In the genomic region with DNA sequence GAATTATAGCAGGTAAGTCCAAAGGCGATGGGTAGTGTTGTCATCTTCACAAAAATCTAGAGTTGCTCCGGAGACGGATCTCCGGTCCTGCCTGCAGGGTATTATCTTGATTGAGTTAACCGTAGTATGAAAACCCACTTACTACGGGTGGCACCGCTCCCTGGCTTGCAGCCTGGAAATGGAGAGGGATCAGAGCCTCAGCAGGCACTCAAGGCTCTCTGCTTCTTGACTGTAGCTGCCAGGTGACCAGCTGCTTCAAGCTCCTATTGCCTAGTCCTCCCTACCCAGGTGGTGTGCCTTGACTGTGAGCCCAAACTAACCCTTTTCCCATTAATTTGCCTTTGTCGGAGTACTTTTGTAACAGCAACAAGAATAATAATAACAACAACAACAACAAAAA, we compare ENCODE assay signal across 27 mouse cellular contexts. TPM values are rescaled to one million over a fixed set of nuclear protein-coding genes. Genes with fewer than 3 reads are reported as not detected.
A peak's percentile ranks its signal among the peaks of the same experiment; 100 is the strongest.
DNase-seq lines count a peak whose midpoint lies in the region; ATAC-seq and TF ChIP-seq lines count a peak whose summit lies in the region.
"Had no signal": no experiment of that assay in that cellular context is flagged by ENCODE, and none has a peak within 500 bp of the region (broad histone marks: within the 10 kb centered on the region; RNA-seq: fewer than 3 reads in every experiment).

No protein-coding gene starts in this region.

- no peak overlapping the region for H3K4me2 ChIP-seq in lung, postnatal 0 days (replicated peaks; ENCODE audit: low read depth, low read length)
- H3K4me2 ChIP-seq: embryonic facial prominence, embryonic 15.5 days; forebrain, embryonic 13.5 days; hindbrain, embryonic 15.5 days; kidney, embryonic 15.5 days; limb, embryonic 15.5 days; liver, embryonic 13.5 days; stomach, embryonic 15.5 days had no signal

- H3K27me3 ChIP-seq in lung, postnatal 0 days (replicated peaks; ENCODE audit: insufficient read depth, low read length) = no peaks in the 10 kb centered on the region
- H3K27me3 ChIP-seq: CH12.LX; embryonic facial prominence, embryonic 15.5 days; forebrain, embryonic 13.5 days; hindbrain, embryonic 15.5 days; kidney, embryonic 15.5 days; limb, embryonic 15.5 days; liver, embryonic 13.5 days; stomach, embryonic 15.5 days had no signal

- H3K4me3 ChIP-seq in lung, postnatal 0 days (ENCODE audit: low read depth, low read length) = no peak overlapping the region
- H3K4me3 ChIP-seq: embryonic facial prominence, embryonic 10.5 days; embryonic facial prominence, embryonic 15.5 days; forebrain, embryonic 13.5 days; hindbrain, embryonic 10.5 days; hindbrain, embryonic 15.5 days; kidney, embryonic 15.5 days; layer of hippocampus, adult 2 months; limb, embryonic 10.5 days; limb, embryonic 15.5 days; liver, embryonic 13.5 days; stomach, embryonic 15.5 days had no signal

- 74% methylated on average over 8 of the region's 8 CpGs for WGBS in lung, postnatal 0 days

- H3K9me3 ChIP-seq in lung, postnatal 0 days (ENCODE audit: low read length) = no peaks in the 10 kb centered on the region
- H3K9me3 ChIP-seq: embryonic facial prominence, embryonic 10.5 days; embryonic facial prominence, embryonic 15.5 days; forebrain, embryonic 13.5 days; hindbrain, embryonic 10.5 days; hindbrain, embryonic 15.5 days; kidney, embryonic 15.5 days; limb, embryonic 10.5 days; limb, embryonic 15.5 days; liver, embryonic 13.5 days; stomach, embryonic 15.5 days had no signal

- ATAC-seq in cerebellum, adult (ENCODE audit: insufficient number of reproducible peaks, low FRiP score, low TSS enrichment) = no peak
- no peak for ATAC-seq in lung, postnatal 0 days
- ATAC-seq: forebrain, embryonic 13.5 days; Patski had no signal

- no peak overlapping the region for H3K27ac ChIP-seq in lung, postnatal 0 days (ENCODE audit: low read length)
- H3K27ac ChIP-seq: embryonic facial prominence, embryonic 10.5 days; embryonic facial prominence, embryonic 15.5 days; forebrain, embryonic 13.5 days; hindbrain, embryonic 10.5 days; hindbrain, embryonic 15.5 days; kidney, embryonic 15.5 days; layer of hippocampus, adult 2 months; limb, embryonic 10.5 days; limb, embryonic 15.5 days; liver, embryonic 13.5 days; stomach, embryonic 15.5 days had no signal

- no peaks in the 10 kb centered on the region for H3K4me1 ChIP-seq in lung, postnatal 0 days (ENCODE audit: insufficient read depth, low read depth, low read length)
- H3K4me1 ChIP-seq: embryonic facial prominence, embryonic 15.5 days; forebrain, embryonic 13.5 days; kidney, embryonic 15.5 days; limb, embryonic 15.5 days; stomach, embryonic 15.5 days had no signal

- no peak for TF ChIP-seq EP300 in lung, postnatal 0 days (IDR thresholded peaks at IDR 0.05)

- no peaks in the 10 kb centered on the region for H3K36me3 ChIP-seq in lung, postnatal 0 days (ENCODE audit: insufficient read depth, low read length)
- H3K36me3 ChIP-seq: embryonic facial prominence, embryonic 10.5 days; embryonic facial prominence, embryonic 15.5 days; hindbrain, embryonic 10.5 days; hindbrain, embryonic 15.5 days; kidney, embryonic 15.5 days; limb, embryonic 10.5 days; limb, embryonic 15.5 days; liver, embryonic 13.5 days; stomach, embryonic 15.5 days had no signal

- TF ChIP-seq CTCF in lung, postnatal 0 days (IDR thresholded peaks at IDR 0.05) = no peak

- no peak overlapping the region for H3K9ac ChIP-seq in lung, postnatal 0 days (replicated peaks; ENCODE audit: low read depth)
- H3K9ac ChIP-seq: embryonic facial prominence, embryonic 15.5 days; forebrain, embryonic 13.5 days; hindbrain, embryonic 15.5 days; kidney, embryonic 15.5 days; limb, embryonic 15.5 days; liver, embryonic 13.5 days; stomach, embryonic 15.5 days had no signal

- peak; percentile 27 for DNase-seq in cerebellum, adult 11 months
- peak; percentile 26 for DNase-seq in lung, postnatal 0 days (ENCODE audit: low spot score)
- no peak for DNase-seq in lung, postnatal 36 days
- peak; percentile 81 to 90 for DNase-seq in cerebellum, postnatal 10 days
- DNase-seq in skeletal muscle tissue, adult 2 months (ENCODE audit: low read depth, low spot score) = peak; percentile 13
- no peak for DNase-seq in adipocyte (ENCODE audit: low spot score)
- no peak for DNase-seq in embryo, embryonic 11 days
- DNase-seq: adrenal gland, postnatal 14 days; heart, postnatal 14 days; kidney, adult 18-20 months; kidney, postnatal 36 days; liver, embryonic 13.5 days; lung, postnatal 10 days; midbrain, embryonic 14.5 days had no signal

RNA-seq across cellular contexts. Expression of a gene that starts 4.8 kb away (rescaled TPM):
- polyA plus RNA-seq in lung, postnatal 0 days (2015; fragmentation: Nextera tagmentation; extraction: Ambion mirVana) = 26.2 and 32.2 TPM in 2 replicates

RNA-seq across cellular contexts. Expression of a gene that starts 26.4 kb away (rescaled TPM):
- polyA plus RNA-seq in lung, postnatal 0 days (2015; fragmentation: Nextera tagmentation; extraction: Ambion mirVana) = 55.2 and 60.7 TPM in 2 replicates

RNA-seq across cellular contexts. Expression of a gene that starts 26.7 kb away (rescaled TPM):
- 1.5 and 2.9 TPM in 2 replicates for polyA plus RNA-seq in lung, postnatal 0 days (2015; fragmentation: Nextera tagmentation; extraction: Ambion mirVana)

Comparison
In these comparisons a context has a peak if more than half of its experiments do, and no peak if none do; other contexts are left out.
1. DNase-seq: peak in cerebellum, adult 11 months (single experiment), lung, postnatal 0 days (single experiment), cerebellum, postnatal 10 days (2 of 2) and skeletal muscle tissue, adult 2 months (single experiment); none in lung, postnatal 36 days (single experiment), adipocyte (single experiment) and embryo, embryonic 11 days (single experiment).